Mouse (Mus musculus) megakaryocyte, embryonic 14.5 days (primary cell): ENCODE results near the gene Ccdc60. TPM values are rescaled to one million over a fixed set of nuclear protein-coding genes. Genes with fewer than 3 reads are reported as not detected.

Experiments used
- H3K27me3 ChIP-seq: replicated peaks from 2 replicates; pipeline ENCODE3; 2012; ENCODE audit warnings: inconsistent platforms
- H3K36me3 ChIP-seq: replicated peaks from 2 replicates; pipeline ENCODE3; 2012; ENCODE audit warnings: low read length, inconsistent platforms, mixed read lengths
- H3K4me1 ChIP-seq: 2 replicates; pipeline ENCODE4 v1.6.1; 2012; ENCODE audit warnings: inconsistent platforms
- H3K4me3 ChIP-seq: replicated peaks from 2 replicates; pipeline ENCODE3; 2012; ENCODE audit warnings: moderate library complexity, mild to moderate bottlenecking, inconsistent platforms
- H3K9me3 ChIP-seq: 2 replicates; pipeline ENCODE4 v1.6.1; 2012; ENCODE audit warnings: inconsistent platforms
- FLI1 ChIP-seq: IDR thresholded peaks from 2 replicates; pipeline ENCODE4 v1.6.1; 2012; ENCODE audit warnings: low read length, inconsistent platforms, mixed read lengths
- GATA1 ChIP-seq: IDR thresholded peaks from 3 replicates; pipeline ENCODE4 v1.6.1; 2012; ENCODE audit warnings: mixed read lengths, low read length, inconsistent platforms, borderline replicate concordance
- polyA plus RNA-seq: library from polyadenylated mRNA; stranded (reverse); fragments of >175 nt; gene quantifications from 2 replicates; pipeline ENCODE4 v1.2.3, GENCODE M21; 2012; ENCODE audit warnings: low replicate concordance; ENCODE audit not compliant: insufficient read depth

Gene Ccdc60
- polyA plus RNA-seq, 1 experiment = not detected

- Histone ChIP-seq H3K9me3 (peaks cover 86% of the 10 kb centered on the region), H3K4me3 (no peak overlapping the region), H3K36me3 (no peaks in the 10 kb centered on the region), H3K27me3 (no peaks in the 10 kb centered on the region), H3K4me1 (no peaks in the 10 kb centered on the region)
- no peak for TF ChIP-seq GATA1
- no peak for TF ChIP-seq FLI1
Observed at GRCm38 (mm10) chr5:116274365-116274764, 14.4 kb downstream of the Ccdc60 start.

- no peaks in the 10 kb centered on the region for H3K36me3 ChIP-seq
- no peaks in the 10 kb centered on the region for H3K4me1 ChIP-seq
- H3K27me3 ChIP-seq = no peaks in the 10 kb centered on the region
- peaks cover 79% of the 10 kb centered on the region for H3K9me3 ChIP-seq
- no peak overlapping the region for H3K4me3 ChIP-seq
- TF ChIP-seq GATA1 = no peak
- no peak for TF ChIP-seq FLI1
Observed at GRCm38 (mm10) chr5:116271511-116272227, 17.1 kb downstream of the Ccdc60 start.

GRCm38 (mm10) chr5:116269212-116270145, 19.3 kb downstream of the Ccdc60 start:
- TF ChIP-seq FLI1 (no peak), GATA1 (no peak)
- H3K9me3 ChIP-seq = peaks cover 79% of the 10 kb centered on the region

GRCm38 (mm10) chr5:116262689-116263088, 26.1 kb downstream of the Ccdc60 start:
- Histone ChIP-seq H3K27me3 (no peaks in the 10 kb centered on the region), H3K36me3 (no peaks in the 10 kb centered on the region), H3K4me1 (no peaks in the 10 kb centered on the region), H3K4me3 (no peak overlapping the region), H3K9me3 (peaks cover 66% of the 10 kb centered on the region)
- TF ChIP-seq GATA1 (no peak), FLI1 (no peak)

More at GRCm38 (mm10) chr5:116269212-116270145, 19.3 kb downstream of the Ccdc60 start:
- peak overlapping the region; percentile 48 for H3K4me3 ChIP-seq
- H3K4me1 ChIP-seq = no peaks in the 10 kb centered on the region
- no peaks in the 10 kb centered on the region for H3K36me3 ChIP-seq
- H3K27me3 ChIP-seq = no peaks in the 10 kb centered on the region

- TF ChIP-seq FLI1 = no peak
- no peak for TF ChIP-seq GATA1
- peaks cover 63% of the 10 kb centered on the region for H3K9me3 ChIP-seq
Observed at GRCm38 (mm10) chr5:116261944-116262343, 26.8 kb downstream of the Ccdc60 start.

GRCm38 (mm10) chr5:116260356-116260755, 28.4 kb downstream of the Ccdc60 start:
- peaks cover 51% of the 10 kb centered on the region for H3K9me3 ChIP-seq
- no peaks in the 10 kb centered on the region for H3K36me3 ChIP-seq
- H3K4me1 ChIP-seq = no peaks in the 10 kb centered on the region
- TF ChIP-seq FLI1 = no peak
- TF ChIP-seq GATA1 = no peak
- H3K4me3 ChIP-seq = no peak overlapping the region
- H3K27me3 ChIP-seq = no peaks in the 10 kb centered on the region

More at GRCm38 (mm10) chr5:116261944-116262343, 26.8 kb downstream of the Ccdc60 start:
- H3K4me1 ChIP-seq = no peaks in the 10 kb centered on the region
- H3K4me3 ChIP-seq = no peak overlapping the region
- H3K27me3 ChIP-seq = no peaks in the 10 kb centered on the region
- H3K36me3 ChIP-seq = no peaks in the 10 kb centered on the region

- Histone ChIP-seq H3K4me1 (no peaks in the 10 kb centered on the region), H3K36me3 (no peaks in the 10 kb centered on the region), H3K9me3 (peaks cover 41% of the 10 kb centered on the region), H3K4me3 (no peak overlapping the region), H3K27me3 (no peaks in the 10 kb centered on the region)
- TF ChIP-seq GATA1 (no peak), FLI1 (no peak)
Observed at GRCm38 (mm10) chr5:116258321-116258860, 30.4 kb downstream of the Ccdc60 start.

- Histone ChIP-seq H3K9me3 (peaks cover 18% of the 10 kb centered on the region), H3K4me1 (no peaks in the 10 kb centered on the region), H3K4me3 (peak overlapping the region; percentile 59), H3K36me3 (no peaks in the 10 kb centered on the region), H3K27me3 (no peaks in the 10 kb centered on the region)
- TF ChIP-seq FLI1 = no peak
- no peak for TF ChIP-seq GATA1
Observed at GRCm38 (mm10) chr5:116253914-116254313, 34.9 kb downstream of the Ccdc60 start.

GRCm38 (mm10) chr5:116252186-116252585, 36.6 kb downstream of the Ccdc60 start:
- Histone ChIP-seq H3K36me3 (no peaks in the 10 kb centered on the region), H3K27me3 (no peaks in the 10 kb centered on the region), H3K9me3 (peaks cover 22% of the 10 kb centered on the region), H3K4me1 (no peaks in the 10 kb centered on the region), H3K4me3 (peak overlapping the region; percentile 47)
- TF ChIP-seq FLI1 (no peak), GATA1 (no peak)
